Mouse (Mus musculus) brown adipose tissue, adult 24 weeks (tissue): ENCODE data around the gene Hyal3. TPM values are rescaled to one million over a fixed set of nuclear protein-coding genes. Genes with fewer than 3 reads are reported as not detected.

Source experiments
- H3K27ac ChIP-seq: fragments of 200-500 bp; replicated peaks from 2 replicates; pipeline ENCODE4 v1.5.1; 2012; ENCODE audit warnings: low read depth, mild to moderate bottlenecking, low read length
- H3K4me1 ChIP-seq: fragments of 200-500 bp; 2 replicates; pipeline ENCODE4 v1.6.1; 2012; ENCODE audit warnings: low read length, mixed read lengths; ENCODE audit not compliant: control insufficient read depth, insufficient read depth, insufficient read length
- H3K4me3 ChIP-seq: fragments of 200-500 bp; 2 replicates; pipeline ENCODE4 v1.5.1; 2012; ENCODE audit warnings: low read depth, mild to moderate bottlenecking, low read length, moderate library complexity; ENCODE audit not compliant: insufficient read depth
- polyA plus RNA-seq: library from polyadenylated mRNA; stranded (reverse); fragments of >200 nt; gene quantifications from 2 replicates; pipeline ENCODE4 v1.2.4, GENCODE M21; 2012; ENCODE audit not compliant: missing spikeins, insufficient read depth, insufficient read length

The Hyal3 gene
- polyA plus RNA-seq, 1 experiment, result not detected

DNA sequence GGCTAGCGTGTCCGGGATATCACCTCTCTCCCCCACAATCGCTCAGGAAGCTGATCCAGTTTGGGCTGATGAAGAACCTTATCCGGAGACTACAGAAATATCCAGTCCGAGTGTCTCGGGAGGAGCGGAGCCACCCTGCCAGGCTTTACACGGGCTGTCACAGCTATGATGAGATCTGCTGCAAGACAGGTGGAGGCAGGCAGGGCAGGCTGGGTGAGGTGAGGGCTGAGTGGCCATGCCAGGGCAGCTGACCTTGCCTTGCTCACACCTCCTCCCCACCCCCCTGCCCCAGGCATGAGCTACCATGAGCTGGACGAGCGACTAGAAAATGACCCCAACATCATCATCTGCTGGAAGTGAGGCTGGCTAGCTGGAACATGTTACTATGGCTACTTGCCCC lies 35.4 kb upstream of the Hyal3 start:
- no peak overlapping the region for H3K4me3 ChIP-seq

DNA sequence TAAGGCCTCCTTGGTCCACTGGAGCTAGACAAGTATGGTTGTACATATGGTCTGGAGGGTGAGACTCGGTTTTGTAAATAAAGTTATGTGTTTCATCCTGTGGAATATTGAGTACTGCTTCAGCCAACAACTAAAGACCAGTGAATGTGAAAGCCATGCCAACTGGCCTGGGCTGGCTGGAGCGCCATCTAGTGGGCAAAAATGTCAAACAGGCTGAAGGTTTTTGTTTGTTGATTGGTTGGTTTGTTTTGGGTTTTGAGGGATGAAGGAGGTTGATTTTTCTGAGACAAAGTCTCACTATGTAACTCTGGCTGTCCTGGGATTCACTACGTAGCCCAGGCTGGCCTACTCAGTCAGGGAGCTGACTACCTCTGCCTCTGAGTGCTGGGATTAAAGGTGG lies 35.0 kb upstream of the Hyal3 start:
- Histone ChIP-seq H3K27ac (no peak overlapping the region), H3K4me1 (peaks cover 5% of the 10 kb centered on the region; the same call in 1 of the 2 replicates)

More for the DNA sequence above, 35.4 kb upstream of the Hyal3 start:
- peaks cover 5% of the 10 kb centered on the region; the same call in 1 of the 2 replicates for H3K4me1 ChIP-seq
- no peak overlapping the region for H3K27ac ChIP-seq

DNA sequence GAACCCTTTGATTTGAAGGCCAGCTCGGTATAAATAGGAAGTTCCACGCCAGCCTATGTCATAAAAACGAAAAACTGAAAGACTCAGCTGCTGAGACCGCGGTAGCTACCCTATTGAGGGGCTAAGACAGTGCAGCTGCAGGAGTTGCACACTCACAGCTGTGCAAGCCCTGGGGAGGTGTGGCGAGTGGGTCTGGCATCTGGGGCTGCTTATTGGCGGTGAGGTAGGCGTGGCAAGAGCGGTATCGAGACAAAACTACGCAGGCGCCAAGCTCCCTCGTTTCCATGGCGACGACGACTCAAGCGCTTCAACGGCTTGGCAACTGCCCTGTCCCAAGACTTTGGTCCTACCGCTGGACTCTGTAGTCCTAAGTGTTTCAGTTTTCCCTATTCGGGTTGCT lies 33.6 kb upstream of the Hyal3 start, which contains the start of gene Zmynd10:
TSS of gene Zmynd10 (plus strand) at position 273 of the 400 bp plus-strand sequence.
- Histone ChIP-seq H3K4me1 (peaks cover 13% of the 10 kb centered on the region; the same call in 1 of the 2 replicates), H3K4me3 (no peak within 1 kb of the TSS), H3K27ac (no peak within 1 kb of the TSS)

More for the DNA sequence above, 35.0 kb upstream of the Hyal3 start:
- H3K4me3 ChIP-seq, result no peak overlapping the region

DNA sequence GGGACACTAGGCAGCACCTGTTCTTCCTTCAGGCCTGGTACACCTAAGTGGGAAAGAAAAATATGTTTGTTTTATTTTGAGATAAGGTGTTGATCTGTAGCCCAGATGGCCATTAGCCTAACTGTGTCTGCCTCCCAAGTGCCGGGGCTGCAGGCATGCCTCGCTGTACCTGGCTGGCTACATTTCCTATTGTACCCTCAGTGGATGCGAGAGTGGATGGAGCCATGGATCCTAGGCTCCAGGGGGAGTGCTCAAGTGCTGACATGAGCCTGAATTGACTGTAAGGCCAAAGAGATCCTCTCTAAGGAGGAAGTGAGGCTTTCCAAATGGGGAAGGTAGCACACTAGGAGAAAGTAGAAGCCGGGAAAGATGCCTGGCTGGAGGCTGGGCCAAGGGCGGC lies 32.7 kb upstream of the Hyal3 start:
- Histone ChIP-seq H3K4me1 (peaks cover 10% of the 10 kb centered on the region), H3K27ac (no peak overlapping the region), H3K4me3 (no peak overlapping the region)

DNA sequence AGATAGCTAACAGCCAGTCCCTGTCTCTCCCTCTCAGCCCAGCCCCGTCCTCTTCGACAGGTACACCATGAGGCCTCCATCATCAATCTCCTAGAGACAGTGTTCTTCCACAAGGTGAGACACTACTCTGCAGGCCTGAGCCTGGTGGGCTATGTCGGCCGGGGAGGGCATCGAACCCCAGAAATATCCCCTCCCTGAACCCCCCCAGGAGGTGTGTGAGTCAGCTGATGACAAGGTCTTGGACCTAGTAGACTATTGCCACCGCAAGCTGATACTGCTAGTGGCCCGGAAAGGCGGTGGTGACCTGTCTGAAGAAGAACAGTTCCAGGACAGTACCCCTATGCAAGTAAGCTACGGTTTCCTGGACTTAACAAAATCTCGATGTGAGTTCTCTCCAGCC lies 31.8 kb upstream of the Hyal3 start:
- no peak overlapping the region for H3K4me3 ChIP-seq
- no peak overlapping the region for H3K27ac ChIP-seq
- peaks cover 10% of the 10 kb centered on the region for H3K4me1 ChIP-seq

DNA sequence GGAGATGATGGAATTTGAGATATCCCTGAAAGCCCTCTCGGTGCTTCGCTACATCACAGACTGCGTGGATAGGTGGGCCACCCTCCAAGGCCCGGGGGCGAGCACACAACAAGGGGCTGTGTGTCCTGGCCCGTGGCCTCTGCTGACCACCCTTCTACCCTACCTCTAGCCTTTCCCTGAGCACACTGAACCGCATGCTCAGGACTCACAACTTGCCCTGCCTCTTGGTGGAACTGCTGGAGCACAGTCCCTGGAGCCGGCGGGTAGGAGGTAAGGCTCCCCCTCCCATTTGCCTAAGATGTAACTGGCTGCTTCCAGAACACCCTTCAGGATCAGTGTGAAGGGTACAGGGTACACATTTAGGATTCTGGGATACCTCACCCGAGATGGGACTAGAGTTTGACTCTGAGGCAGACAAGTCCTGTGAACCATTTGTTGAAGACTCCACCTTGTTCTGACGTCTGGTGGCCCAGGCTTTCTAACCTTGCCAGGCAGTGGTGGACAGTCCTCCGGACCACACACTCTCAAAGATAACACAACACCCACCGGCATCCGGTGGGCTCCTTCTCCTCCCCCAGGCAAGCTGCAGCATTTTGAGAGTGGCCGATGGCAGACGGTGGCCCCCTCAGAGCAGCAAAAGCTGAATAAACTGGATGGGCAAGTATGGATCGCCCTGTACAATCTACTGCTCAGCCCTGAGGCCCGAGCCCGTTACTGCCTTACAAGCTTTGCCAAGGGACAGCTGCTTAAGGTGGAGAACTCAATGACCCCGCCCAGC lies 31.1 kb upstream of the Hyal3 start:
- Histone ChIP-seq H3K27ac (no peak overlapping the region), H3K4me1 (peaks cover 10% of the 10 kb centered on the region), H3K4me3 (no peak overlapping the region)

DNA sequence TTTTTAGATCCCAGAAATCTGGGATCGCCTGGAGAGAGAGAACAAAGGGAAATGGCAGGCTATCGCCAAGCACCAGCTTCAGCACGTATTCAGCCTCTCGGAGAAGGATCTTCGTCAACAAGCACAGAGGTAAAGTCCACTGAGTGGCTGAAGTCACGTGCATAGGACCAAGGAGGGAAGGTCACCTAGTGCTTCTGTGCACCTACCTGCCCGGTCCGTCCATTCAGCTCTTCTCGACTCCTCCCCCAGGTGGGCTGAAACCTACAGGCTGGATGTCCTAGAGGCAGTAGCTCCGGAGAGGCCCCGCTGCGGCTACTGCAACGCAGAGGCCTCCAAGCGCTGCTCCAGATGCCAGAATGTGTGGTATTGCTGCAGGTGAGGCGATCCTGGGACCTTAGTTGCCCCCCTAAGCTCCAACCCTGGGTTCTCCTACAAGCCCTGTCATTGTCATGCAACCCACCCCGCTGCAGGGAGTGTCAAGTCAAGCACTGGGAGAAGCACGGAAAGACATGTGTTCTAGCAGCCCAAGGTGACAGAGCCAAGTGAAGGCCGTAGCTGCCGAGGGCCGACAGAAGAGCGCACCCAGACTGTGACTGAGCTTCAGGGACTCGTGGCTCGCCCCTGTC lies 30.0 kb upstream of the Hyal3 start:
- Histone ChIP-seq H3K27ac (no peak overlapping the region), H3K4me3 (peak overlapping the region; percentile 64; the same call in 1 of the 2 replicates), H3K4me1 (peaks cover 10% of the 10 kb centered on the region)

DNA sequence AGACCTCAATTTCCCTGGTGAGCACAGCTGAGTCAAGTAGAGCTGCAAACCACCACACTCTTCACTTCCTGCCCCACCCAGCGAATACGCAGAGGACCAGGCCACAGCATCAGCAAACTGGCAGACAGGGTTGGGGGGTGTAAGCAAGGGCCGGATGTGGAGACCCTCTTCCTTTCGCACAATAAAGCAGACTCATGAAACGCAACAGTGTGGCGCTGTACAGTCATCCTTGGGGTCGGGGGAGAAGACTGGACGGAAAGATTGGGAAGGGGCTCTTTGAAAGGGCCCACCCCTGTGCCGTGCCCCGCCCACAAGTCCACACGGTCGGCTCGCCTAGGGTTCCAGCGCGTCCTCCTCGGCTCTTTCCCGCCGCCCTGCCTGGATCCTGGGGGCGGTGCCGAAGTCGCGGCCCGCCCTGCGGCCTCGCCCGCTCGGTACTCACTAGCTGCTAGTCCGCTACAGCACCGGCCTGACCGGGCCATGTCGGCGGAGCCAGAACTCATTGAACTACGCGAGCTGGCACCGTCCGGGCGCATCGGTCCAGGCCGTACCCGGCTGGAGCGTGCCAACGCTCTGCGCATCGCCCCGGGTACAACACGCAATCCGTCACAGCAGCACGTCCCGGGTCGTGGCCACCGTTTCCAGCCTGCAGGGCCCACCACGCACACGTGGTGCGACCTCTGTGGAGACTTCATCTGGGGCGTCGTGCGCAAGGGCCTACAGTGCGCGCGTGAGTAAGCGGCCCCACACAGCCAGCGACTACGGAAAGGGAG lies 29.3 kb upstream of the Hyal3 start, which contains the start of gene Rassf1:
TSS of gene Rassf1 (plus strand) at position 439 of the 773 bp plus-strand sequence.
- H3K4me1 ChIP-seq, result peaks cover 10% of the 10 kb centered on the region
- H3K27ac ChIP-seq, result no peak within 1 kb of the TSS

DNA sequence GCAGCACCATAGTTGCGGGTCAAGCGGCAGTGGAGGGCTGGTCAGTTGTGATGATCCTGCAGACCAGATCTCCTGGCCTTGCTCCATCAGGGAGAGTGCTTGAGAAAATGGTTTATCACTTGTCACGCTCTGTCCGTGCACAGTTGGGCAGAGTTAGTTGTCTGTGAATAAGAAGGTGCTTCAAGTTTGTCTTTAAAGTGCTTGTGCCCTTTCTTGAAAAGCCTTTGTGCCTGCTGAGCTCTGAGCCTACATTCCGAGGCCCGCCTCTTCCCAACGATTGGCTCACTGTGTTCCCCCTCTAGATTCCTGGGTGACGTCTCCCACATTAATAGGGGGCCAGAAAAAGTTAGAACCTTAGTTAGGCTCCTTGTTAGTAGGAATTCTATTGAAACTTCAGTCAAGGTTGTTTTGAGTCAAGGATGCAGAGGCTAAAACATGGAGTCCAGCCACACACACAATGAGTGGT lies 28.7 kb upstream of the Hyal3 start:
- Histone ChIP-seq H3K4me1 (peaks cover 12% of the 10 kb centered on the region), H3K27ac (no peak overlapping the region), H3K4me3 (peak overlapping the region; percentile 64)

More for the DNA sequence above, 29.3 kb upstream of the Hyal3 start, which contains the start of gene Rassf1:
- H3K4me3 ChIP-seq, result peak within 1 kb of the TSS; percentile 64

DNA sequence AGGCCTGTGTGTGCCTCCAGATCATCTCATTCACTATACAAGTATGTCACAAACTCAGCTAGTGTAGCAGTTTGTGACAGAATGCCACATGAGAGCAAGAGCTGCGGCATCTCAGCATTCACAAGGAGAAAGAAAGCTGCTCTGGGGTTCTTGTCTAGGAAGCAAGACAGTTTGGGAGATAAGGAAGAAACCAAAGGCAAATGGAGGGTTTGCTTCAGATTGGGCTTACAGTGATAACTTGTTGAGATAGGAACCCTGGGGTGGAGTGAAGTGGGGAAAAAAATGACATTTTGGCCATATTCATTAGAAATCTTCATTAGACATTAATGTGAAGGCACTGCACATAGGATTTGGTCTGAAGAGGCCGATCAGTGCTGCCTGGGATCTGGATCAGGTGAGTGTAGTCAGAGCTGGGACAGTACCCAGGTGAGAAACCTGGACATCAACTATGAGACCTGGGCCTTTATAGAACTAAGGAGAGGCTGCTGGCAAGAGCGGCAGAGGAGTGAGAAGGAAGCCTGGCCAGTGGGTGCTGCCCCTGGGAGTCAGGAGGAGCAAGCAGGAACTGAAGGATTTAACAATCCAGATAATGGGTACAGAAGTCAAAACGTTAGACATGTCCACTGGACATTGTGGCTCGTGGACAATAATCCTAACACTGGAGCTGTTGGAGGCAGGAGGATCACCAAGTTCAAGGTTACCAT lies 27.8 kb upstream of the Hyal3 start:
- Histone ChIP-seq H3K4me3 (no peak overlapping the region), H3K4me1 (peaks cover 12% of the 10 kb centered on the region), H3K27ac (no peak overlapping the region)

DNA sequence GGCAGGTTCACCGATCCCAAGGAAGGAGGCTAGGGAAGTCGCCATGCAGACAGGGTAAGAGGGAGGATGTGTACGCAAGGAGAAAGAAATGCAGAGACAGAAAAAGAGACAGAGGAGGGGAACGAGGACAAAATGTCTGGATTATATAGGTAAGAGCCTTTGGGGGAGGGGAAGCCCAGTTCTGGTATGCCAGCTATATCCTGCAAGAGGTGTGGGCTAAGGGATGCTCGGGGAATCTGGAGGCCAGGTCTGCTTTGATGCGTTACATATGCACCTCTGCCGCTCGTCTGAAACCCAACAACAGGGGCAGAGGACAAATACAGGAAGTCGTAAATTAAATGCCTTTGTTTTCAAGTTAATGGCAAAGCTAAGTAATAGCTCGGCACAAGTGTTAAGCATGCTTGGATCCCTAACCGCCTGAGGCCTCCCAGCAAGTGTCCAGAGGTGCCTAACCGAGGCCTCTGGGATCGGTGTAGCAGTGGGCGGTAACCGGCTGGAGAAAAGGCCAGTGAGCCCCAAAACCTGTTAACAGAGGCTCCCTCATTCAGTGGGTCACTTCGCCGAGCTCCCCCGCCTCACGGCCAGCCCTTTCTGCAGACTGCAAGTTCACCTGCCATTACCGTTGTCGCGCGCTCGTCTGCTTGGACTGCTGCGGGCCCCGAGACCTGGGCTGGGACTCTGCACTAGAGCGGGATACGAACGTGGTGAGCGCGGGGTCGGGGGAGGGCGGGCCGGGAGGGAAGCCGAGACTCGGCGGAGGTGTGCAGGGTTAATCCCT lies 26.9 kb upstream of the Hyal3 start:
- peak overlapping the region; percentile 49 for H3K27ac ChIP-seq
- peaks cover 12% of the 10 kb centered on the region for H3K4me1 ChIP-seq
- H3K4me3 ChIP-seq, result peak overlapping the region; percentile 55

DNA sequence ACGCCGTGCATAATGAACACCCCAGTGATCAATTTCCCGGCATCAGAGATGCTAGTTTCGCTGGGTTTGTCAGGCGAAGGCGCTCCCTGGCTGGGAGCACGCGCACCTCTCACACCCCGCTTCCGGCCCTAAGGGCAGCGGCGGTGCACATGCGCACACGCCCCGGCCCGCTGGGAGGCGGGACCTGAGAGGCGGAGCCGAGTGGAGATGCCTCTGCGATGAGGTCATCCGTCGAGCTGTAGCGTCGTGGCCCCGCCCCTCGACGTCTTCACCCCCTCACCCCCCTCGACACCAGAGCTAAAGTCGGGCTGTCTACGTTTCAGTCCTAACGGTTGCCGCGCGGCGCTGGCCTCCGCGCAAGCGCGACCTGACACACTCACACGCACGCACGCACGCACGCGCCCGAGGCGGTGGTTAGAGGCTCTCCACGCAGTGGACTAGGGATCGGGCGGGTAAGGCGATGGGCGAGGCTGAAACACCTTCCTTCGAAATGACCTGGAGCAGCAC lies 26.2 kb upstream of the Hyal3 start:
- Histone ChIP-seq H3K4me1 (peaks cover 12% of the 10 kb centered on the region), H3K27ac (peak overlapping the region; percentile 98), H3K4me3 (peak overlapping the region; percentile 81)

DNA sequence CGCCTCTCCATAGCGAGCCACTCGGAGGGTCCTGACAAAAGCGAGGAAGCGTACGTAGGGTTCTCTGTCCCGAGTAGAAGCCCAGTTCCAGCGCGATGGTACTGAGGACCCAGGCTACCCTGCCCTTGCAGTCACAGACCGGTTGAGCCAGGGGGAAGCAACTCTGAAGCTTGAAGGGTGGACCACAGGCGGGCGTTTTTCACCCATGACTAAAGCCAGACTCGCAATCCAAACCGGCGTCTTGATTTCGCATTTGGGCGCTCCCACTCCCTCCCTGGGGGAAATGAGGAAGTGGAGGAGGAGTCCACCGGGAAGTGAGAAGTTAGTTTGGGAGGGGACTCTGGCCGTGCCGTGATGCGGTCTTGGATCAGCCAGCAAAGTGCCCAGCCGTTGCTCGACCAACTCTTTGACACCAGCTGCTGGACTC lies 25.6 kb upstream of the Hyal3 start:
- Histone ChIP-seq H3K27ac (peak overlapping the region; percentile 98), H3K4me1 (peaks cover 12% of the 10 kb centered on the region), H3K4me3 (peak overlapping the region; percentile 81)

DNA sequence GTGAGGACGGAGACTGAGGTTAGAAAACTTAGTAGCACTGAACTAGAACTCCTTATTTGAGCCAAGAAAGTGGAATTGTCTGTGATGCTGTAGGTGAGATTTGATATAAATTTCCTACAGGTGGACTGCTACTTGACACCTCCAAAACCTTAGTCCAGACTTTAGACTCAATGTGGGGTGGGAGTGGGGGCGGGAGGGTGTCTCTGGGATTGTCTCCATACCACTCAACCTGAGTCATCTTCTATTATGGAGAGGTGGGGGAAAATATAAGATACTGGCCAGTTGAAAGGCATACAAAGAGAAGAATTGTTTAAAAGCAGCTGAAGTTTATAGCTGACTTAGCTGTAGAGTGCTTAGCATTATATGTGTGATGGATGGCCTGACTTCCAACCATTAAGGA lies 24.9 kb upstream of the Hyal3 start:
- Histone ChIP-seq H3K27ac (peak overlapping the region; percentile 98), H3K4me1 (peaks cover 12% of the 10 kb centered on the region), H3K4me3 (peak overlapping the region; percentile 81)
